Mouse (Mus musculus) kidney, adult 2 months (tissue): Measurements from ENCODE around the gene Gm28079. TPM values are rescaled to one million over a fixed set of nuclear protein-coding genes. Genes with fewer than 3 reads are reported as not detected.
"Not testable (repeated sequence)": the region's sequence is repeated elsewhere in the genome, so short reads cannot be mapped to it uniquely, and the experiment has no call there.

ENCODE experiments used
- DNase-seq: peaks from one replicate; pipeline ENCODE4 v3.0.0; 2021
- H3K27ac ChIP-seq: fragments of 200-500 bp; 2 replicates; pipeline ENCODE4 v1.5.1; 2012; ENCODE audit warnings: low read depth, low read length, control low read depth, inconsistent platforms; ENCODE audit not compliant: insufficient read depth
- H3K27me3 ChIP-seq: fragments of 200-500 bp; replicated peaks from 2 replicates; pipeline ENCODE4 v1.6.1; 2012; ENCODE audit warnings: mild to moderate bottlenecking, moderate library complexity, low read length, inconsistent platforms; ENCODE audit not compliant: control insufficient read depth, insufficient read depth
- H3K36me3 ChIP-seq: fragments of 200-500 bp; 2 replicates; pipeline ENCODE4 v1.6.1; 2012; ENCODE audit warnings: mild to moderate bottlenecking, moderate library complexity, low read length, inconsistent platforms; ENCODE audit not compliant: control insufficient read depth, insufficient read depth
- H3K4me1 ChIP-seq: fragments of 200-500 bp; 2 replicates; pipeline ENCODE4 v1.6.1; 2011; ENCODE audit warnings: low read length; ENCODE audit not compliant: control insufficient read depth, insufficient read depth
- H3K4me3 ChIP-seq: fragments of 200-500 bp; 2 replicates; pipeline ENCODE4 v1.5.1; 2011; ENCODE audit warnings: mild to moderate bottlenecking, low read depth, low read length, control low read depth; ENCODE audit not compliant: insufficient read depth
- WGBS: fragments of 180-500 bp; shearing (Covaris S2); methylation state at CpG from one replicate; pipeline ENCODE4 v1.1.7; 2018; 5-methylcytosine and 5-hydroxymethylcytosine counted together
- polyA plus RNA-seq: library from polyadenylated mRNA; depleted of rRNA; stranded (reverse); fragments of >200 nt; gene quantifications from 2 replicates; pipeline ENCODE4 v1.2.3, GENCODE M21; 2012; rRNA removed

Gene Gm28079
- polyA plus RNA-seq, result not detected in 2 replicates

DNA sequence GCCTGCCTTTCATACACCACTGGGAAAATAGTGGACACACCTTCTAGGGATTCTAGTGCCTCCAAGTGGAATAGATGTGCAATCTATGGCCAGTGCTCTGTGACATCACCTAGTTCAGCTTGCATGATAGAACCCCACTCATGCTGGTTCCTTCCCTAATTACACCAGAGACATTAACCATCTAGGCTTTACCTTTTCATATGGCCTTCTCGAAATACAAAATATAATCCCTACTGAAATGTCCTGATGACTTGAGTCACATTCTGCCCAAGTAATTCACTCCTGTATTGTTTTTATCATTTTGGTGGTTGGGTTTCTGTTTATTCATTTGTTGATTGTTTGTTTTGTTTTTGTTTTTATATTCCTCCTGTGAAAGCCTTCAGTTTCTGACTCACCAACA, at the start of gene Gm28079:
Gene Gm28079 (minus strand): TSS at position 101 of the 400 bp plus-strand sequence.
- not testable (repeated sequence) for DNase-seq, H3K4me1 ChIP-seq, H3K27ac ChIP-seq, H3K4me3 ChIP-seq, H3K36me3 ChIP-seq, H3K27me3 ChIP-seq
- WGBS, result no CpG with 5 or more reads among the region's 1 CpGs
